Mouse (Mus musculus): ENCODE results near the gene 6430628N08Rik.

Gene 6430628N08Rik

GRCm38 (mm10) chr4:115939295-115940102 is 49.0 kb downstream of the 6430628N08Rik start, which contains the start of gene Dmbx1:
Dmbx1 (minus strand) TSS chr4:115939926.
- DNase-seq (ENCODE audit: low spot score) = no peak

DNA sequence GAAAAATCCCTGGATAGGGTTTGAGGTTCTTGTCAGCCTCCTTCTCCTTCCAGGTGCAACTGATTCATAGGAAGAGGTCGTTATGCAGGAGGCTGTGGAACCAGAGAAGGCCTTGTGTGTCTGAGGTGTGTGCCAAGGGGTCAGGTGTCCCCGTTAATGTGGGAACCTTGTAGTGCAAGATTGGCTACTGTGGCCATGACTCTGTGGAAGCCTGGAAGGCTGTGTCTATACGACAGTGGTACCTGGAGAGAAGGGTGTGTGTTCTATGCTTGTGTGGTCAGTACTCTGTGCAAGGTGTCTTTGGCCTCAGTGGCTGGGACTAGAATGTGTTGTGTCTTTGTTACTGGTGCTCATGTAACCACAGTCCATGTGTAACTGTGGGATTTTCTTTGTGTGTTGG is 50.2 kb downstream of the 6430628N08Rik start:
- DNase-seq (ENCODE audit: low spot score) = no peak

DNA sequence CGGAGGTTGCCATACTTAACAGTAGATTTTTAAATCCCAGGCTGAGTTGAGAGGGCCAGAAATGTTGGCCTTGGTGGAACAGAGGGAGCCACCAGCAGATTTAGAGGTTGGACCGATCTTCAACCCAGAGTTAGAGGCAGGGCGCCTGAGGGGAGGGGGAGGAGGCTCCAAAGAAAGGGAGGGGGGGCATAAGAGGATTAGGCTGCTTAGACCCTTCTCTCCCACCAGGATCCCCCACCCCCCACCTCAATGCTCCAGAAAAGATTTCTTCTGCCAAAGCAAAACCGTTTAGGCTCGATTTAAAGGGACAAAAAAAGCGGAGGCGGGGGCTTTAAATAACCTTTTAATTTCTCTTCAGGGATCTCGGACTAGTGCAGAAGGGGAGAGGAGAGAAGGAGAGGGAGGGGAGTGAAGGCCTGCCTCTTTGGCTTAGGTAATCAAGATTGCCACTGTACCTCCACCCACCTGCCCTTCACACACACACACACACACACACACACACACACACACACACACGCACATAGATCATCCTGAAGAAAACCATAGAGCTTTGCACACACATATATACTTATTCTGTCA is 50.9 kb downstream of the 6430628N08Rik start:
- no peak for DNase-seq (ENCODE audit: low spot score)

GRCm38 (mm10) chr4:115943669-115944314 is 53.3 kb downstream of the 6430628N08Rik start:
- no peak for DNase-seq (ENCODE audit: low spot score)
